Mouse (Mus musculus) thymus, adult 2 months (tissue): ENCODE data around the gene Ankrd54. TPM values are rescaled to one million over a fixed set of nuclear protein-coding genes. Genes with fewer than 3 reads are reported as not detected.

ENCODE experiments used
- DNase-seq: peaks from one replicate; pipeline ENCODE4 v3.0.0; 2021
- H3K27ac ChIP-seq: fragments of 200-500 bp; 2 replicates; pipeline ENCODE4 v1.5.1; 2012; ENCODE audit warnings: low read length, control low read depth; ENCODE audit not compliant: control insufficient read depth, insufficient read depth
- H3K27me3 ChIP-seq: fragments of 200-500 bp; 2 replicates; pipeline ENCODE4 v1.6.1; 2012; ENCODE audit warnings: mild to moderate bottlenecking, low read length, moderate library complexity, mixed read lengths; ENCODE audit not compliant: control insufficient read depth, insufficient read depth
- H3K36me3 ChIP-seq: fragments of 200-500 bp; 2 replicates; pipeline ENCODE4 v1.6.1; 2012; ENCODE audit warnings: mild to moderate bottlenecking, low read length, moderate library complexity; ENCODE audit not compliant: control insufficient read depth, insufficient read depth
- H3K4me1 ChIP-seq: fragments of 200-500 bp; replicated peaks from 2 replicates; pipeline ENCODE4 v1.6.1; 2012; ENCODE audit warnings: low read length; ENCODE audit not compliant: control insufficient read depth, insufficient read depth
- H3K4me3 ChIP-seq: fragments of 200-500 bp; 2 replicates; pipeline ENCODE4 v1.5.1; 2012; ENCODE audit warnings: mild to moderate bottlenecking, low read length, control low read depth, moderate library complexity; ENCODE audit not compliant: control insufficient read depth, insufficient read depth
- CTCF ChIP-seq: fragments of 200-500 bp; IDR thresholded peaks from 2 replicates; pipeline ENCODE4 v1.5.1; 2012; ENCODE audit warnings: mild to moderate bottlenecking, control low read depth, low read length, moderate library complexity, borderline replicate concordance; ENCODE audit not compliant: control insufficient read depth, poor library complexity, insufficient read depth; ENCODE audit errors: extremely low read depth
- POLR2A ChIP-seq: fragments of 200-500 bp; IDR thresholded peaks from 2 replicates; pipeline ENCODE4 v1.6.1; 2012; ENCODE audit warnings: mild to moderate bottlenecking, low read length, control low read depth, moderate library complexity; ENCODE audit not compliant: control insufficient read depth, poor library complexity, insufficient read depth; ENCODE audit errors: extremely low read depth
- WGBS: fragments of 180-500 bp; shearing (Covaris S2); methylation state at CpG from one replicate; pipeline ENCODE4 v1.1.7; 2018; 5-methylcytosine and 5-hydroxymethylcytosine counted together
- polyA plus RNA-seq: library from polyadenylated mRNA; depleted of rRNA; stranded (reverse); fragments of >200 nt; gene quantifications from 2 replicates; pipeline ENCODE4 v1.2.3, GENCODE M21; 2012

Gene Ankrd54
- polyA plus RNA-seq, 1 experiment = 171 TPM

DNA sequence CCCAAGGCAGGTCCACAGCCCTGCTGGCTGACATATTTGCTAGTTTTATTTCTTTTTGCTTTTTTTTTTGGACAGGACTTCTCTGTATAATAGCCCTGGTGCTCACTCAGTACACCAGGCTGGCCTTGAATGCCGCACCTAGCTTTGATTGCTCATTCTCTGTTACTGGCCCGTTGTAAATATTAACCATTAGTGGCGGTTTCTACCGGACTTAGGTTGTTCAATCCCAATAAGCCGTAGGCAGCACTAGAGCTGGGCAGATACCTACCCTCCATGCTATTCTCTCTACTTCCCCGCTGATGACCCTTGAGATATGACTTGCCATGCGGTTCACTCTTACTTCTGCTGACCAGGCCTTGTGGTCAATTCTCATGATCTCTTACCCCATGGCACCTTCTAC, 16.9 kb upstream of the Ankrd54 start:
- H3K36me3 ChIP-seq = peaks cover 70% of the 10 kb centered on the region
- H3K27ac ChIP-seq = no peak overlapping the region
- no peak for TF ChIP-seq CTCF
- TF ChIP-seq POLR2A = no peak

DNA sequence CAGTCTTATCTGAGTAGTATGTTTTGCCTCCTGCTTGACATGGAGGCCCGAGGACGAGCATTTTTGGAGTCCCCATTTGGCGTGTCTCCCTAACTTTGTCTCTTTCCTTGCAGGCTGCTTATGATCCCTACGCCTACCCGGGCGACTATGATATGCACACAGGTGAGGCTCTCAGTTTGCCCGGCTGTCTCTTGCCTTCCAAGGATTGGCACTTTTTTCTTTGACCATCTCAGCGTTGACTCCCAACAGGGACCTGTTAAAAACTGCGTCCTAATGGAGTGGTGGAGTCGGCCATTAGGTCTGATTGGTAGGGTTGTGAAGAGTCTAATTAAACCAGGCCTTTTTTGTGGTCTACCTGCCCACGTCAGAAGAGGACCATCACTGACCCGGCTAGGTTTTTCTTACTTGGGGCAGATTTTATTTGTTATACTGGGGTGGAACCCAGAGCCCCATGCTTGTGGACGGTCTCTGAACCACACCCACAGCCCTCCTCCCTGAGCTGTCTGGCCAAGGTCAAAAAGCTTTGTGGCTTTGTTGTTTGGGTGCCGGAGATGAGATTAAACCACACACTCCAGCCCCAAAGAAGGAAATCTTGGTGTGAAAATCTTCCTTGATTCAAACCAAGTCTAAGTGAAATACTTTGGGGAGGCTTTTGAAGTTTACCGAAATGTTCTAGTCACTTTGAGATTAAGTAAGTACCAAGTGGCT, 13.1 kb upstream of the Ankrd54 start:
- Histone ChIP-seq H3K27me3 (no peaks in the 10 kb centered on the region), H3K4me3 (peak overlapping the region; percentile 98), H3K27ac (no peak overlapping the region), H3K4me1 (peaks cover 13% of the 10 kb centered on the region), H3K36me3 (peaks cover 36% of the 10 kb centered on the region)
- TF ChIP-seq CTCF (no peak), POLR2A (no peak)
- WGBS = 28% methylated on average over 15 of the region's 15 CpGs
- no peak for DNase-seq

More for the DNA sequence above, 16.9 kb upstream of the Ankrd54 start:
- no peak for DNase-seq
- WGBS = 97% methylated on average over 7 of the region's 7 CpGs
- Histone ChIP-seq H3K4me3 (no peak overlapping the region), H3K4me1 (peaks cover 10% of the 10 kb centered on the region), H3K27me3 (no peaks in the 10 kb centered on the region)

DNA sequence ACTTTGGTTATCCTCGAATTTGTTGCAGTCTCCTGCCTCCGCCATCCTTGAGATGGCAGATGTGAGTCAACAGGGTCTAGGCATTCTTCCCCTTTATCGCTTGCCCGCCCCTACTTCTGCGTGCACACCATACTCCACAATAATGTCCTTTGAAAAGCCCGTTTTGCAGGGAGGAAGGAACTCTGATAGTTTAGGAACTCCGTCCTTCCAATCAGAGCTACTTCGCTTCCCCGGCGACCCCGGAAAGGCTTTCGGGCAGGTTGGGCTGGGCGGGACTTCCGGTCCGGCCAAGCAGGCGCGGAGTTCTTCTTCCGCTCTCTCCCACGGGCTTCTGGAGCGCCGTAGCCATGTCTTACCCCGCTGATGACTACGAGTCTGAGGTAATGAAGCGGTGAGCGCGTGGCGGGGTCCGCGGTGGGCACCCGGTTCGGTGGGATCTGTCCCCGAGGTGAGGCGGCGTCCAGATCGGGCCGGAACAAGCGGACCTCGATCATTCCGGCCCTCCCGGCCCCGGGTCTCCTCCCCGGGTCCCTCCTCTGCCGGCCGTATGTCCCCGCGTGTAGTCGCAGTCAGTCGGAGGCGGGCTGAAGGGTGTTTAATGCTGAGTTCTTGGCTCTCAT, 12.3 kb upstream of the Ankrd54 start, which contains the start of gene Eif3l:
TSS of gene Eif3l (plus strand) at position 267 of the 620 bp plus-strand sequence.
- Histone ChIP-seq H3K27ac (peak within 1 kb of the TSS; percentile 63; the same call in 1 of the 2 replicates), H3K27me3 (no peaks in the 10 kb centered on the region), H3K4me3 (peak within 1 kb of the TSS; percentile 98), H3K4me1 (peaks cover 13% of the 10 kb centered on the region), H3K36me3 (peaks cover 32% of the 10 kb centered on the region)
- TF ChIP-seq CTCF (0 out of 2 replicates have a peak, but pooled peaks have one; percentile 29), POLR2A (peak; percentile 47)
- DNase-seq = peak; percentile 85
- under 1% methylated on average over 49 of the region's 49 CpGs for WGBS

DNA sequence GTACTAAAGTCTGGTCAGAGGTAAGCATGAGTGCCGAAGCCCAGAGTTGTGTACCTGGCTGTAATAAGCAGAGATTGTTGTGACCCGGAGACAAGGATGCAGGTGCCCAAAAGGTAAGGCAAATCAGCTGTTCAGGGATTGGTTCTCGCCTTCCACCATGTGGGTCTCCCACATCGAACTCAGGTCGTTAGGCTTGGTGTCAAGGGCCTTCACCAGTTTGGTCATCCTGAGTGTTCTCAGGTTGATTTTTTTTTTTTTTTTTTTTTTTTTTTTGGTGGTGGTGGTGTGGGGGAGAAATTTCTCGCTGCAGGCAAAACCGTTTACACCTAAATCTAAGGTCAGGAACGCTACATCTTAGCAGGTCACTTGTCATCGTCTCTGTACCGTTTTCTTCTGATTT, 11.8 kb upstream of the Ankrd54 start:
- Histone ChIP-seq H3K27ac (no peak overlapping the region), H3K36me3 (peaks cover 26% of the 10 kb centered on the region), H3K4me3 (no peak overlapping the region), H3K4me1 (peaks cover 13% of the 10 kb centered on the region), H3K27me3 (no peaks in the 10 kb centered on the region)
- TF ChIP-seq CTCF = no peak
- no peak for TF ChIP-seq POLR2A
- no peak for DNase-seq
- WGBS = 45% methylated on average over 10 of the region's 10 CpGs

DNA sequence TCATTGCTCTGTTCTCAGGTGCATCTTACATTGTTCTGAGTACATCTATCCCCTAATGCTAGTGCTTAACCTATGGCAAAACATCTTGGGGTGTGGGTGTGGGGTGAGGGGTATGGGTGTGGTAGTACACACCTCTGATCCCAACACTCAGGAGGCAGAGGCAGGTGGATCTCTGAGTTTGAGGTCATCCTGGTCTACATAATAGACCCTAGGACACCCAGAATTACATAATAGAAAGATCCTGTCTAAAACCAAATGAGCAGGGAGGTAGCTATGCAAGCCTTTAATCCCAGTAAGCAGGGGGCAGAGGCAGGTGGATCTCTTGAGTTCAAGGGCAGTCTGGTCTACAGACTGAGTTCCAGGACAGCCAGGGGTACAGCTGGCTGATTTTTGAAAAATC, 11.1 kb upstream of the Ankrd54 start:
- Histone ChIP-seq H3K4me3 (no peak overlapping the region), H3K36me3 (peaks cover 19% of the 10 kb centered on the region), H3K27ac (no peak overlapping the region), H3K4me1 (peaks cover 13% of the 10 kb centered on the region), H3K27me3 (no peaks in the 10 kb centered on the region)
- no peak for DNase-seq
- TF ChIP-seq CTCF = no peak
- no peak for TF ChIP-seq POLR2A

DNA sequence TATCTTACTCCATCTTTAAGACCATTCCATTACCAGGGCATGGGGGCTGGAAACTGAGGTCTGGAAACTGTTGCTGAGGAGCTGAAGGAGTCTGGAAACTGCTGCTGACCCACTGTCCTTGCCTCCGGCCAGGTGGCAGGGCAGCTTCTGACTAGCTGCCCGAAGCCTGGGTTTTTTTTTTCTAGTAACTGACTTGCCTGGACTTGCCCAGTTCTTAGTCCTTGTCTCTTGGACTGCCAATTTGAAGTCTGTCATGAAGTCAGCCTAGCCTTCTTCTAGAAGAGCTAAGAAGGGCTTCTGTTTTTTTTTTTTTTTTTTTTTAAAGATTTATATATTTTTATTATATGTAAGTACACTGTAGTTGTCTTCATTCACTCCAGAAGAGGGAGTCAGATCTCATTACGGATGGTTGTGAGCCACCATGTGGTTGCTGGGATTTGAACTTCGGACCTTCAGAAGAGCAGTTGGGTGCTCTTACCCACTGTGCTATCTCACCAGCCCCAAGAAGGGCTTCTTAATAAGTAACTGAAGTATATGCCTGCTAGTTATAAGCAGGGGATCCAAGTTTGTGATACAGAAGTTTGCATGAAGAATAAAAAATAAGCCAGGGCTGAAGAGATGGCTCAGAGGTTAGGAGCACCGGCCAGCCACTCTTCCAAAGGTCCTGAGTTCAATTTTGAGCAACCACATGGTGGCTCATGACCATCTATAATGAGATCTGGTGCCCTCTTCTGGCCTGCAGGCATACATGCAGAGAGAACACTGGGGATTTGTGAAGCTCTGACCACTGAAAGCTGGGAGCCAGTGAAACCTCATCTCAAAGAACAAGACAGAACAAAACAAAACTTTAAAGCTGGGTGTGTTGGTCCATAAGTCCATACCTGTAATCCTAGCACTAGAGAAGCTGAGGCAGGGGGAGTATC, 8.7 kb upstream of the Ankrd54 start:
- Histone ChIP-seq H3K4me3 (no peak overlapping the region), H3K27ac (no peak overlapping the region), H3K4me1 (peaks cover 11% of the 10 kb centered on the region), H3K27me3 (no peaks in the 10 kb centered on the region), H3K36me3 (no peaks in the 10 kb centered on the region)
- peak; percentile 33 for DNase-seq
- TF ChIP-seq POLR2A (no peak), CTCF (no peak)
- WGBS = 70% methylated on average over 5 of the region's 5 CpGs
